Mouse (Mus musculus) heart, postnatal 4 days (tissue): Measurements from ENCODE around the gene Cela3a. TPM values are rescaled to one million over a fixed set of nuclear protein-coding genes. Genes with fewer than 3 reads are reported as not detected.
A peak's percentile ranks its signal among the peaks of the same experiment; 100 is the strongest.

ENCODE experiments used
- DNase-seq: peaks from one replicate; pipeline ENCODE4 v3.0.0; 2021
- total RNA-seq, 2 experiments: library from RNA; stranded (reverse); gene quantifications; 2 replicates each; pipeline ENCODE4 v1.2.3; 2021

Gene Cela3a
- total RNA-seq, 2 experiments from 2014 or later, result not detected

DNA sequence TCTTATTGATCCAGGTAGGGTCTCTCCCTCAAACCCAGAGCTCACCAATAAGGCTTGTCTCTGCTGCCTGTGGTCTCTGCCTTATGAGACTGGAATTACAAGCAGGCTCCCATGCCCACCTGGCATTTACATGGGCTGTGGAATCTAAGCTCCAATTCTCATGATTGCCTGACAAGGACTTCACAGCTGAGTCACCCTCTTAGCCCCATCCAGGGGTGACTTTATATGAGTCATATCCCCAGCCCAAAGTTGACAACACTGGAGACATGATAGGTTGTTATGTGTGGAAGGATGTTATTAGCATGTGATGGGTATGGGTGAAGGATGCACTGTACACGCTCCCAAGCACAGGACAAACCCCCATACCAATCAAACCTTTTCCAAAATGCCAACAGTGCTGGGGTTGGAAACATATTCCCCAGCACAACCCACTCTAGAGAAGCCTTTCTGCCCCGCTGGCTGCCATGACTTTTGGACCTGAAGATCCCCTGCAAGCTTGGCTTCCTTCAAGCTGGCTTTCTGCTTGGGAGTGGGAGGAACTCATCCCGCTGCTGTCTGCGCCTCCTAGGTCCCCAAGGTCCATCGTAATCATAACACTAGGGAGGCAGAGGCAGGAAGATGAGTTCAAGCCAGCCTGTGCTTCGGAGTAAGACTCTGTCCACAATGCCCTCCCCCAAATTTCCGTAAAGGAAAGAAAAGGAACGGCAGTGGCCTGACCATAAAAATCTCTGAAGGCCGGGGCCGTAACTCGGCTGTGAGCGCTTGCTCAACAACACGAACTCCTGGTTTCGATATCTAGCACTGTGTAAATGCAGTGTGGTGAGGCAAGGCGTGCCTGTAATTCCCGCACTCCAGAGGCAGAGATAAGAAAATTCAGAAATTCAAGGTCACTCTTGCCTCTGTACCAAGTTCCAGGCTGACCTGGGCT is 37.7 kb downstream of the Cela3a start:
- no peak for DNase-seq

DNA sequence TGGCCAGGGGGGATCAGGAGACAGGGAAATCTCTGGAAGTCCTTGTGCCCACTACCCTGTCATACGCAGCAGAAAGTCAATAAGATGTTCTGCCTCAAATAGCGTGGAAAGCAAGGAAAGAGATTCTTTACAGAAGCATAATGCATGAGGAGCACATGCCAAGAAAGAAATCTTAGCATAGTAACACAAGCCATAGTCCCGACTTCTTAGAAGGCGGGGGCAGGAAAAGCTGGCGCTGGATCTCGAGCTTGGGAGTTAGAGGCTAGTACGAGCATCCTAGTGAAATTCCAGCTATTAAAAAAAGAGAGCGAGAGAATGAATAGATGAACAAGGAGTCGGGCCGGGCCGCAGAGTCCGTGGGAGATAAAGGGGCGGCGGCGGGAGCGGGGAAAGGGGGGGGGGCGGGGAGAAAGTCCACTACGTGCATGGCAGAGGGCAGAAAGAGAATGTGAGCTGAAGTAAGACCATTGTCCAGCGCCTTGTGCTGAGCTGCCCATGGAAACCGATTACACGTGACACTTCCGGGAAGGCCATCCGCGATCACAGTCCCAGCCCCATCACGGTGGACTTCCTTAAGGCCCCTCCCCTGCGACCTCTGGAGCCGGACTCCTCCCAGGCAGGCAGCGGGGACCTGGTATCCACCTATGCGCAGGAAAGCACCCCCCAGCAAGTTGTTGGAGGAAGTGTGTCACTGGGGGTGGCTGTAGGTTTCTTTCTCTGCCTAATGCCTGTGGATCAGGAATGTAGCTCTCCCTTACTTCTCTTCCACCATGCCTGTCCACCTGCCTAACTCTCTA is 39.4 kb downstream of the Cela3a start:
- peak; percentile 62 for DNase-seq

DNA sequence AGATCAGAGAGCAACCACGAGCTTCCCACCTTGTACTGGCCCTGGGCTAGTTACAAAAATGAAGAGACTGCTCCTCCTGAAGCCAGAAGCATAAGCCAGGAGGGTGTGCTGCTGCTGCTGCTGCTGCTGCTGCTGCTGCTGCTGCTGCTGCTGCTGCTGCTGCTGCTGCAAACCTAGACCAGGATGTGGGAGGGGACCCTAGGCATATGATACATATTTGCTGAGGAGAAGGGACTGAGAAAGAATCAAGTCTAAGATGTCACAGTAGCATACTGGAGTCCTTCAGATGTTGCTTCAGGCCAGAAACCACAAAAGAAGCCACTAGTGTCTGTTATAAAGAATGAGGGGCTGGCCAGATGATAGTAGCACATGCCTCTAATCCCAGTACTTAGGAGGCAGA is 41.4 kb downstream of the Cela3a start:
- no peak for DNase-seq

DNA sequence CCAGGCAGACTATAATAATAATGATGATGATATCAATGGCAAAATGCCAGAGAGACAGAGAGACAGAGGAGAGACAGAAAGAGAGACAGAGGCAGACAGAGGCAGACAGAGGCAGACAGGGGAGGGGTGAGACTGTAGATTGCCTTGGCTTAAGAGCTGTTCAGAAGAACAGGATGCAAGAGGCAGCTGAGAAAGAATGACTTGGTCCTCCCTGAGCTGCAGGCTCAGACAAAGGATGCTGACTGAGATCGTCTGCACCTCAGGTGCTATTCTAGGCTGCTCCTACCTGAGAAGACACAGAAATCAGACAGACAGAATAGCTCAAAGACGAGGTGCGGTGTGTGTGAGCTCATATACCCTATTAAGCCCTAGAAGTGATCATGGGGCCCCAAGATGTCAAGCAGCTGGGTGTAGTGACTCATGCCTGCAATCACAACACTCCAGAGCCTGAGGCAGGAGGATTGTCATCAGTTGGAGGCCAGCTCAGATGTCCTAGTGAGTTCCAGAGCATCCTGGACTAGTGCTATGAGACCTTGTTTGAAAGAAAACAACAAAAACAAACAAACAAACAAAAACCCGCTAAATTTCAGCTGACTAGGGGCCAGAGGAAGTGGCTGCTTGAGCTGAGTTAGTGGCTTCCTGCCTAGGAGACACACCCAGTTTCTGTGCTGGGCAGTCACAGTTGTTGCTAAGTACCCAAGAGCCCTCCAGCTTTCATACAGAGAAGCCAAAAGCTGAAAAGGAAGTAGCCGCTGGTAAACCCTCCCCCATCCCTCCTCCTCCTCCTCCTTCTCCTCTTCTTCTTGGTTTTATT is 42.1 kb downstream of the Cela3a start:
- peak; percentile 40 for DNase-seq

DNA sequence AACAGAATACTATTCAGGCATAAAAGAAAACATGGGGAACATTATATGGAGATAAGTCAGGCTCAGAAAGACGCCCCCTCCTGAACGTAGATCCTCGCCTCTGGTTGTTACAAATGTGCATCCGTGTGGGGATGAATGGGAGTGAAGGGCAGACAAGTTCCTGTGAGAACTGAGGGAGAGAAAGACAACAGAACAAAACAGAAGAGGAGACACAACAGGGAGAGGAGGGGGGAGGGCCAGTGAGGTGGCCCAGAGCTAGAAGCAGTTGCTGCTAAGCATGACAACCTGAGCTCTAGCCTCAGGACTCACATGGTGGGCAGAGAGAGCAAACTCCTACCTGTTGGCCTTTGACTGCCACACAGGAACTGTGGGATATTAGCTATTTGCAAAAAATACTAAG is 43.5 kb downstream of the Cela3a start:
- no peak for DNase-seq

DNA sequence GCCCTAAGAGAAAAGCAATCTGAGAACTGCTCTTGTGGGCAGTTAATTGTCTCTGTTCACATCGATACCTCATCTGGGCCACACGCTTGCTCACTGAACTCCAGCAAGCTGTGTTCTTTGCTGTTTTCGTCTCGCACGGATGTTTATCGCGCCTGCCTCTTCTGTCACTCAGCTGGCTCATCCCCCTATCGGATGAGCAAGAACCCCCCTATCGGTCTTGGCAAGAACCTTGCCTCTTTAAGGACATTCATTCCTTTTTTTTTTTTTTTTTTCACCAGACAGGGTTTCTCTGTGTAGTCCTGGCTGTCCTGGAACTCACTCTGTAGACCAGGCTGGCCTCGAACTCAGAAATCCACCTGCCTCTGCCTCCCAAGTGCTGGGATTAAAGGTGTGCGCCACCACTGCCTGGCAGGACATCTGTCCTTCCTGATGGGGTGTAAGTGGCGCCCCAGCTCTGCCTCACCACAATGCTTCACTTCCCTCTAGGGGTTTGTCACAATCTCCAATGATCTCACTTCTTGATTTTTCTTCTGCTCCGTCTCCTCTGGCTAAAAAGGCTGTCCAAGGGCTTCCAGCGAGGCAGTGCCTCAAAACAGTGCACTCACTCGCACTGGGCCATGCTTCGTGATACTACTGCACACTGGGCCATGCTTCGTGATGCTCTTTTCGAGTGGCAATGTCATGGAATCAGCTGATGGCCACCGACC is 44.1 kb downstream of the Cela3a start:
- DNase-seq, result no peak

DNA sequence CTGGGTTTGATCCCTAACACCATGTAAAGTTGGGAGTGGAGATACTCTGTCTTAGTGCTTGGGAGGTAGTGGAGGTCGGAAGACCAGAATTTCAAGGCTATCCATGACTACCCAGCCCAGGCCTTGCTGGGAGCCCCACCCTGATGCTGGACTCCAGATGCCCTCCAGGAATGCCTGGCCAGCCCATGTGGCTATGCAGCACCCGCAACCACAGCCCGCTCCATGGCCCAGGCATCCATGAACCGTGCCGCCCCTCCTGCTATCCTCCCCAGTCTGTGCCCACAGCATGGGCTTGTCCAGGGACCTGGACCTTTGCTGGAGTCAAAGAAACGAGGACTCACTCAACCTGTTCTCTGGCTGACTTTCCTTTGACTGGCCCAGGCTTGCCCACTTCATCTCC is 44.8 kb downstream of the Cela3a start:
- DNase-seq, result no peak

DNA sequence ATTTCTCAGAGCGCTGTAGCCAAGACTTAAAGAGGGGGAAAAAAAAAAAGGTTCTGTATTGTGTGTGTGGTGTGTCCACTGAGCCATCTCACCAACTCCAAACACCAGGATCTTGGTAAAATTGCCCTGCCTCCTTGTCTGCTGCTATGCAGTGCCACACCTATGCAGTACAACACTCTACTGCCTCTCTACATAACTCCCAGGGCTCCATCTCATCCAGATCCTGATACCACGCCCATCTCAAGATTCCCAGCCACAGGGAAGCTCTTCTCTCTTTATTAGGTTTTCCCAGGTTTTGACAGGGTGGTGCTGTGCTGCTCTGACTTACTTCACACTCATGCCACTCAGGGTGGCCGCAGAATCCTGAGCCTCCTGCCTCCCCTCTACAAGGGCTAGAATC is 48.6 kb downstream of the Cela3a start:
- no peak for DNase-seq

DNA sequence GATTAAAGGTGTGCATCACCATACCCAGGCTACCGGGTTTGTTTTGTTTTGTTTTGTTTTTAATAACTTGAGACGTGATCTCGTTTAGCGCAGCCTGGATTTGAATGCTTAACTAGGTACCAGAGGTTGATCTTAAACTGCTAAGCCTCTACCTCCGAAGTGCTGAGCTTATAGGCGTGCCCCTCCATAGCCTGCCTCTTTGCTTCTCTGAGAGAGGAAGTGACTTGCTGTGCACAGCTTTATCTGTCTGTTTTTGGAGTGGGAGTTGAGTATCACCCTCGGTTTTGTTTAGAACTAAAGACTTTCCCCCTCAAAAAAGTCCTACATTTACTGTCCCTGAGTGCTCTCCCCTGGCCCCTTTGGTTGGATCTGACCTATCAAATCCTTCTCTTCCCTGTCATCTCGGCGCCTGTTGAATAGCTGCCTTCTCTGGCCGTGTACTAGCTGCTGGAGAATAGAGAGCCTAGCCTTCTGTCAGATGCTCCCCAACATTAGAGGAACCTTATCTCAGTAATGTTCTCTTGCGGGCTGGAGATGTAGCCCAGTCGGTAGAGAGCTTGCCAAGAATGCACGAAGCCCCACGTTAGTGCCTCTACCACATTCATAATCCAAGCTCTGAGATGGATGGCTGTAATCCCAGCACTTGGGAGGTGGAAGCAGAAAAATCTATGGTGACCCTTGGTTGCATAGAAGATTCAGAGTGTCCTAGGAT is 51.1 kb downstream of the Cela3a start:
- peak; percentile 20 for DNase-seq

DNA sequence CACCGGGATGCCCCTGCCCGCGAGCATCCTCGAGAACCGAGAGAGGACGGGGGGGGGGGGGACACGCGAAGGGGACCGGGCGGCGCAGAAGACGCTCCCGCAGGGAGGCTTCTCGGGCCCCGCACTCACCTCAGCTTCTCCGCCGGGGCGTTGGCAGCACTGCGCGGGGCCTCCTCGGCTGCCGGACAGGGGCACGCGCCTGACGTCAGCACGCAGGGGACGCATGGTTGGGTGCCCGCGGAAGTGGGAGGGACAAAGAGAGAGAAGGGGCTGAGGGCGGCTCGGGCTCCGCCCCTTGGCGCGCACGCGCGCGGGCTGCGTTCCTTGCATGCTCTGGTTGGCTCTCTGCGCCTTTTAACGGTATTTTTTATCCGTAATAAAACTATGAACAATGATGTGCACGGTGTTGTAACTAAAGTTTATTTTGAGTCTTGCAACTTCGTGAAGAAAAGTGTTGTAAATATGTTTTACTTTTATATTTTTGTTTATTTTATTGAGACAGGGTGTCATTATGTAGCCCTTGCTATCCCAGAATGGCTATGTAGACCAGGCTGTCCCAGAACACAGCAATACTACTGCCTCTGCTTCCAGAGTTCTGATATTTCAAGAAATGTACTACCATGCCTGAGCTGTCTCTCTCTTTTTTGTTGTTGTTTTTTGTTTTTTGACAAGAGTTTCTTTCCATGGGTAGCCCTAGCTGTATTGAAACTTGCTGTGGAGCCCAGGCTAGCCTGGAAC is 51.9 kb downstream of the Cela3a start, which contains the start of gene Cdc42:
Cdc42 (minus strand) TSS at position 204 of the 738 bp plus-strand sequence.
- peak; percentile 99 for DNase-seq

DNA sequence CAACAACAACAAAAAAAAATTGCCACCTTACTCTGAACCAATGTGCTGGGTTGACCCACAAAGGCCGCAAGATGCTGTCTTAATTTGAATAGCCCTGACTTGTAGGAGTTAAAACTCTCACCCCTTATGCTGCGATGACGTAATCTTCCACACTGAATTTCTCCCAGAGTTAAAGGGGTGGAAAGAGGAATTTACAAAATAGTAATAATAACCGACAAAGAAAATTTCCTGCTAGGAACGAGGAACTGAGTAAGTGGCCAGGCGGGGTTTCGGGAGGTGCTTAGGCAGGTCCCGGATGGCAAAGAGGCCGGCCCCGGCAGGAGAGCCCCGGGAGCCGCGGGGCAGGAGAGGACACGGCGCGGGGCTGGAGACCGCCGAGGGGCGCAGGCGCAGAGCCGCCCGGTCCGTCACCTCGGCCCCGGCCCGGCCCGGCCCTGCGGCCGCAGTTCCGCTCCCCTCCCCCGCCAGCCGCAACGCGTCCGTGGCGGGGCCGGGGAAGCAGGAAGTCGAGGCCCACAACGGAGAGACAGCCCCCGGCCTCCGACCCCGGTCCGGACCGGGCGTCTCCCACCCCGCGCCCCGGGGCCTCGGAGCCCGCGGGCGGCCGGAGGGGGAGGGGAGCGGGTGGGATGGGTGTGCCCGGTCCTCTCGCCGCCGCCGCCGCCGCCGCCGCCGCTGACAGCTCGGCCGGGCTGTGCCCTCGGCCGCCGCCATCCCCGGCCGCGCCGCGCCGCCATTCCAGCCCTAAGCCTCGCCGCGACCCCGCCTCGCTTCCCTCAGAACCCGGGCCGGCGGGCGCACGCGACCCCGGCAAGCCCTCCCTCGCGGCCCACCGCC is 52.7 kb downstream of the Cela3a start:
- DNase-seq, result peak; percentile 80

Other genes starting within 250 kb of the Cela3a start
- under 1 TPM; 0.76 to 0.88 TPM for gene Wnt4, start 132.3 kb downstream of the Cela3a start, total RNA-seq
- 100 to 1,000 TPM; 276 to 285 TPM for gene Cdc42, start 52.1 kb downstream of the Cela3a start, total RNA-seq
- gene Cela3b, start 20.7 kb upstream of the Cela3a start, total RNA-seq, result not detected
- not detected for gene 1700013G24Rik, start 43.5 kb upstream of the Cela3a start, total RNA-seq
- 100 to 1,000 TPM; 467 to 506 TPM for gene Hspg2, start 59.0 kb upstream of the Cela3a start, total RNA-seq
- gene Ldlrad2, start 164.8 kb upstream of the Cela3a start, total RNA-seq, result not detected
- 10 to 100 TPM; 42.1 to 51.7 TPM for gene Usp48, start 184.0 kb upstream of the Cela3a start, total RNA-seq